In genomic region chr4:133494432-133494831, GRCm38 (mm10) we compare ENCODE assay signal across 8 mouse cellular contexts. TPM values are rescaled to one million over a fixed set of nuclear protein-coding genes. Genes with fewer than 3 reads are reported as not detected.
A peak's percentile ranks its signal among the peaks of the same experiment; 100 is the strongest.
DNase-seq lines count a peak whose midpoint lies in the region; ATAC-seq and TF ChIP-seq lines count a peak whose summit lies in the region.

No protein-coding gene starts in this region.

- H3K9me3 ChIP-seq in heart, embryonic 13.5 days: no peaks in the 10 kb centered on the region
- no peaks in the 10 kb centered on the region for H3K9me3 ChIP-seq in kidney, embryonic 16.5 days (ENCODE audit: low read length)

- H3K36me3 ChIP-seq in heart, embryonic 13.5 days: no peaks in the 10 kb centered on the region
- no peaks in the 10 kb centered on the region for H3K36me3 ChIP-seq in kidney, embryonic 16.5 days (ENCODE audit: insufficient read depth, low read length)
- H3K36me3 ChIP-seq in liver, adult 2 months (ENCODE audit: control insufficient read depth, insufficient read depth, low read length): no peaks in the 10 kb centered on the region

- peak overlapping the region; percentile 69 for H3K9ac ChIP-seq in heart, embryonic 13.5 days
- peak overlapping the region; percentile 28; the same call in 1 of the 2 replicates for H3K9ac ChIP-seq in kidney, embryonic 16.5 days (replicated peaks; ENCODE audit: low read length)
- no peak overlapping the region for H3K9ac ChIP-seq in liver, adult 2 months (ENCODE audit: low read depth, low read length)

- peaks cover 11% of the 10 kb centered on the region for H3K4me1 ChIP-seq in embryonic fibroblast, embryonic 13.5 days (ENCODE audit: control insufficient read depth, insufficient read depth, low read length)
- H3K4me1 ChIP-seq in heart, embryonic 13.5 days: peaks cover 58% of the 10 kb centered on the region
- peaks cover 23% of the 10 kb centered on the region for H3K4me1 ChIP-seq in kidney, embryonic 16.5 days (ENCODE audit: insufficient read depth, low read length)
- no peaks in the 10 kb centered on the region; the same call in 1 of the 2 replicates for H3K4me1 ChIP-seq in liver, adult 2 months (ENCODE audit: control insufficient read depth, insufficient read depth, low read length)

- ATAC-seq in heart, embryonic 13.5 days (ENCODE audit: extremely low read depth, insufficient number of reproducible peaks, low FRiP score, low TSS enrichment): no peak
- no peak for ATAC-seq in kidney, embryonic 16.5 days (ENCODE audit: low FRiP score, low TSS enrichment)

- peaks cover 57% of the 10 kb centered on the region for H3K27me3 ChIP-seq in heart, embryonic 13.5 days (replicated peaks)
- peaks cover 47% of the 10 kb centered on the region for H3K27me3 ChIP-seq in kidney, embryonic 16.5 days (ENCODE audit: insufficient read depth, low read length)
- H3K27me3 ChIP-seq in liver, adult 2 months (ENCODE audit: control insufficient read depth, insufficient read depth, low read length): peaks cover 19% of the 10 kb centered on the region

- under 1% methylated on average over 12 of the region's 12 CpGs for WGBS in heart, embryonic 13.5 days
- WGBS in kidney, embryonic 16.5 days: 0% methylated on average over 12 of the region's 12 CpGs
- WGBS in liver, adult 2 months: 0% methylated on average over 12 of the region's 12 CpGs

- DNase-seq in B cell, adult 2 months: peak; percentile 94
- DNase-seq in brain, adult 2 months (ENCODE audit: low read depth, low spot score): peak; percentile 91
- peak; percentile 72 for DNase-seq in liver, adult 2 months (ENCODE audit: extremely low read depth, low read depth, low spot score)
- DNase-seq in monocyte, adult 2 months (ENCODE audit: low read depth in 1 of 2, low spot score in 2 of 2): peak; percentile 64 to 81
- DNase-seq in spleen, postnatal 10 days (ENCODE audit: low spot score in 2 of 2): peak; percentile 83 to 92

- H3K27ac ChIP-seq in embryonic fibroblast, embryonic 13.5 days (ENCODE audit: insufficient read depth, low read length): peak overlapping the region; percentile 11; the same call in 1 of the 2 replicates
- H3K27ac ChIP-seq in heart, embryonic 13.5 days (replicated peaks): no peak overlapping the region
- H3K27ac ChIP-seq in kidney, embryonic 16.5 days (ENCODE audit: low read length): no peak overlapping the region
- peak overlapping the region; percentile 12; the same call in 1 of the 2 replicates for H3K27ac ChIP-seq in liver, adult 2 months (replicated peaks; ENCODE audit: insufficient read depth, low read depth, low read length)

- no peak overlapping the region for H3K4me3 ChIP-seq in embryonic fibroblast, embryonic 13.5 days (ENCODE audit: insufficient read depth, low read length)
- peak overlapping the region; percentile 46 for H3K4me3 ChIP-seq in heart, embryonic 13.5 days
- H3K4me3 ChIP-seq in kidney, embryonic 16.5 days (ENCODE audit: low read length): peak overlapping the region; percentile 39
- peak overlapping the region; percentile 53; the same call in 1 of the 2 replicates for H3K4me3 ChIP-seq in liver, adult 2 months (ENCODE audit: insufficient read depth, low read depth, low read length)

- TF ChIP-seq POLR2A in embryonic fibroblast, embryonic 13.5 days (IDR thresholded peaks at IDR 0.05; ENCODE audit: low read depth, low read length): no peak
- no peak for TF ChIP-seq POLR2A in liver, adult 2 months (IDR thresholded peaks at IDR 0.05; ENCODE audit: extremely low read depth, insufficient read depth, low read length)

- peak overlapping the region; percentile 75 for H3K4me2 ChIP-seq in heart, embryonic 13.5 days
- peak overlapping the region; percentile 67 for H3K4me2 ChIP-seq in kidney, embryonic 16.5 days (replicated peaks; ENCODE audit: low read depth, low read length)

- peak; percentile 82 for TF ChIP-seq CTCF in embryonic fibroblast, embryonic 13.5 days (IDR thresholded peaks at IDR 0.05; ENCODE audit: borderline replicate concordance, insufficient read depth, low read length)
- peak; percentile 95 for TF ChIP-seq CTCF in liver, adult 2 months (IDR thresholded peaks at IDR 0.05; ENCODE audit: low read depth, low read length)

- H3K79me2 ChIP-seq in liver, adult 2 months (ENCODE audit: control insufficient read depth, insufficient read depth, low read length): no peaks in the 10 kb centered on the region

RNA-seq across cellular contexts. Expression of gene Trnp1, which starts 3.9 kb away (rescaled TPM):
- polyA plus RNA-seq in embryonic fibroblast, embryonic 13.5 days (2011; ENCODE audit: insufficient read length, low read depth, missing spikeins): 32.3 and 37.4 TPM in 2 replicates
- 0.76 and 0.78 TPM in 2 replicates for polyA plus RNA-seq in heart, embryonic 13.5 days (2015; fragmentation: Nextera tagmentation; extraction: Ambion mirVana)
- polyA plus RNA-seq in kidney, embryonic 16.5 days (2015; fragmentation: Nextera tagmentation; extraction: Ambion mirVana): 0.41 and 0.75 TPM in 2 replicates
- not detected in 2 replicates for total RNA-seq in liver, adult 2 months (2014; rRNA removed)
- polyA plus RNA-seq in liver, adult 2 months (2012; rRNA removed): 0.05 and 0.10 TPM in 2 replicates

RNA-seq across cellular contexts. Expression of gene Tent5b, which starts 14.5 kb away (rescaled TPM):
- polyA plus RNA-seq in embryonic fibroblast, embryonic 13.5 days (2011; ENCODE audit: insufficient read length, low read depth, missing spikeins): 9.1 and 13.3 TPM in 2 replicates
- polyA plus RNA-seq in heart, embryonic 13.5 days (2015; fragmentation: Nextera tagmentation; extraction: Ambion mirVana): 0.36 and 0.69 TPM in 2 replicates
- 1.6 TPM in 2 replicates for polyA plus RNA-seq in kidney, embryonic 16.5 days (2015; fragmentation: Nextera tagmentation; extraction: Ambion mirVana)
- 0.07 and 0.09 TPM in 2 replicates for total RNA-seq in liver, adult 2 months (2014; rRNA removed)
- polyA plus RNA-seq in liver, adult 2 months (2012; rRNA removed): 0.06 and 0.16 TPM in 2 replicates

RNA-seq across cellular contexts. Expression of gene Kdf1, which starts 24.3 kb away (rescaled TPM):
- polyA plus RNA-seq in embryonic fibroblast, embryonic 13.5 days (2011; ENCODE audit: insufficient read length, low read depth, missing spikeins): not detected in 2 replicates
- 0.92 and 2.1 TPM in 2 replicates for polyA plus RNA-seq in heart, embryonic 13.5 days (2015; fragmentation: Nextera tagmentation; extraction: Ambion mirVana)
- polyA plus RNA-seq in kidney, embryonic 16.5 days (2015; fragmentation: Nextera tagmentation; extraction: Ambion mirVana): 26.9 and 29.6 TPM in 2 replicates
- 1.7 and 2.5 TPM in 2 replicates for total RNA-seq in liver, adult 2 months (2014; rRNA removed)
- 6.9 and 7.4 TPM in 2 replicates for polyA plus RNA-seq in liver, adult 2 months (2012; rRNA removed)

RNA-seq across cellular contexts. Expression of gene Nudc, which starts 51.4 kb away (rescaled TPM):
- 84.2 and 89.6 TPM in 2 replicates for polyA plus RNA-seq in embryonic fibroblast, embryonic 13.5 days (2011; ENCODE audit: insufficient read length, low read depth, missing spikeins)
- 218 and 226 TPM in 2 replicates for polyA plus RNA-seq in heart, embryonic 13.5 days (2015; fragmentation: Nextera tagmentation; extraction: Ambion mirVana)
- polyA plus RNA-seq in kidney, embryonic 16.5 days (2015; fragmentation: Nextera tagmentation; extraction: Ambion mirVana): 293 and 321 TPM in 2 replicates
- 48.1 and 50.6 TPM in 2 replicates for total RNA-seq in liver, adult 2 months (2014; rRNA removed)
- 44.3 and 48.7 TPM in 2 replicates for polyA plus RNA-seq in liver, adult 2 months (2012; rRNA removed)

RNA-seq across cellular contexts. Expression of gene Nr0b2, which starts 58.7 kb away (rescaled TPM):
- not detected in 2 replicates for polyA plus RNA-seq in embryonic fibroblast, embryonic 13.5 days (2011; ENCODE audit: insufficient read length, low read depth, missing spikeins)
- 10.5 and 10.8 TPM in 2 replicates for polyA plus RNA-seq in heart, embryonic 13.5 days (2015; fragmentation: Nextera tagmentation; extraction: Ambion mirVana)
- 0.57 and 0.97 TPM in 2 replicates for polyA plus RNA-seq in kidney, embryonic 16.5 days (2015; fragmentation: Nextera tagmentation; extraction: Ambion mirVana)
- total RNA-seq in liver, adult 2 months (2014; rRNA removed): 25.7 and 52.4 TPM in 2 replicates
- polyA plus RNA-seq in liver, adult 2 months (2012; rRNA removed): 164 and 300 TPM in 2 replicates

Comparison
In these comparisons a context has a peak if more than half of its experiments do, and no peak if none do; other contexts are left out.
1. H3K27ac ChIP-seq: peak in embryonic fibroblast, embryonic 13.5 days (single experiment) and liver, adult 2 months (single experiment); none in heart, embryonic 13.5 days (single experiment) and kidney, embryonic 16.5 days (single experiment).
2. RNA of gene Trnp1, which starts 3.9 kb away (polyA plus RNA-seq): 32.3 to 37.4 TPM in embryonic fibroblast, embryonic 13.5 days; 0.76 to 0.78 TPM in heart, embryonic 13.5 days, 0.41 to 0.75 TPM in kidney, embryonic 16.5 days and 0.05 to 0.10 TPM in liver, adult 2 months; every median in the first group is over 10 times any median in the second.
3. Peak in every context shown above with its lines, with median percentiles within 50 percentile points of each other: DNase-seq.